Mouse (Mus musculus): ENCODE measurements around the gene Pip4k2c.

Pip4k2c gene

GRCm38 (mm10) chr10:127173148-127174065 lies 38.0 kb downstream of the Pip4k2c start:
- in situ Hi-C loops (cut with MboI, MseI), result loop anchor here (5.0 to 25.0 kb wide), 2 partner anchors 56 to 489 kb away; partner anchors contain the start of genes Nab2 and Nemp1

GRCm38 (mm10) chr10:127171631-127172200 lies 39.7 kb downstream of the Pip4k2c start:
- in situ Hi-C loops (cut with MboI, MseI), result loop anchor here (5.0 to 25.0 kb wide), 2 partner anchors 54 to 491 kb away; partner anchors contain the start of genes Nab2 and Nemp1

- in situ Hi-C loops (cut with MboI, MseI), result loop anchor here (5.0 to 25.0 kb wide), 2 partner anchors 54 to 491 kb away; partner anchors contain the start of genes Nab2 and Nemp1
Observed at GRCm38 (mm10) chr10:127170837-127171272, 40.5 kb downstream of the Pip4k2c start.

GRCm38 (mm10) chr10:127170002-127170401 lies 41.4 kb downstream of the Pip4k2c start:
- in situ Hi-C loops (cut with MboI, MseI), result loop anchor here (5.0 to 25.0 kb wide), 2 partner anchors 53 to 492 kb away; partner anchors contain the start of genes Nab2 and Nemp1

- in situ Hi-C loops (cut with MboI, MseI), result loop anchor here (25.0 kb wide), 1 partner anchor 495 kb away; the partner anchor contains the start of genes Nab2 and Nemp1
Observed at GRCm38 (mm10) chr10:127167614-127168192, 43.7 kb downstream of the Pip4k2c start.

GRCm38 (mm10) chr10:127166771-127167613 lies 44.4 kb downstream of the Pip4k2c start:
- in situ Hi-C loops (cut with MboI, MseI), result loop anchor here (25.0 kb wide), 1 partner anchor 495 kb away; the partner anchor contains the start of genes Nab2 and Nemp1

GRCm38 (mm10) chr10:127166404-127166715 lies 45.0 kb downstream of the Pip4k2c start:
- in situ Hi-C loops (cut with MboI, MseI), result loop anchor here (25.0 kb wide), 1 partner anchor 496 kb away; the partner anchor contains the start of genes Nab2 and Nemp1

- in situ Hi-C loops (cut with MboI, MseI), result loop anchor here (25.0 kb wide), 1 partner anchor 496 kb away; the partner anchor contains the start of genes Nab2 and Nemp1
Observed at GRCm38 (mm10) chr10:127165654-127166403, 45.6 kb downstream of the Pip4k2c start.

GRCm38 (mm10) chr10:127165354-127165653 lies 46.1 kb downstream of the Pip4k2c start:
- in situ Hi-C loops (cut with MboI, MseI), result loop anchor here (25.0 kb wide), 1 partner anchor 497 kb away; the partner anchor contains the start of genes Nab2 and Nemp1

GRCm38 (mm10) chr10:127164631-127165353 lies 46.6 kb downstream of the Pip4k2c start, which contains the start of gene B4galnt1:
TSS of gene B4galnt1 (plus strand) at chr10:127165225.
- in situ Hi-C loops (cut with MboI, MseI), result loop anchor here (25.0 kb wide), 1 partner anchor 498 kb away; the partner anchor contains the start of genes Nab2 and Nemp1

- in situ Hi-C loops (cut with MboI, MseI), result loop anchor here (25.0 kb wide), 1 partner anchor 498 kb away; the partner anchor contains the start of genes Nab2 and Nemp1
Observed at GRCm38 (mm10) chr10:127164190-127164589, 47.2 kb downstream of the Pip4k2c start.

- in situ Hi-C loops (cut with MboI, MseI), result loop anchor here (25.0 kb wide), 1 partner anchor 499 kb away; the partner anchor contains the start of genes Nab2 and Nemp1
Observed at GRCm38 (mm10) chr10:127162771-127163261, 48.6 kb downstream of the Pip4k2c start.

- in situ Hi-C loops (cut with MboI, MseI), result loop anchor here (25.0 kb wide), 1 partner anchor 502 kb away; the partner anchor contains the start of genes Nab2 and Nemp1
Observed at GRCm38 (mm10) chr10:127160728-127161127, 50.7 kb downstream of the Pip4k2c start.

GRCm38 (mm10) chr10:127160081-127160480 lies 51.3 kb downstream of the Pip4k2c start:
- in situ Hi-C loops (cut with MboI, MseI), result loop anchor here (25.0 kb wide), 1 partner anchor 502 kb away; the partner anchor contains the start of genes Nab2 and Nemp1

GRCm38 (mm10) chr10:127158471-127158870 lies 52.9 kb downstream of the Pip4k2c start:
- in situ Hi-C loops (cut with MboI, MseI), result loop anchor here (25.0 kb wide), 1 partner anchor 504 kb away; the partner anchor contains the start of genes Nab2 and Nemp1

GRCm38 (mm10) chr10:127156511-127156910 lies 54.9 kb downstream of the Pip4k2c start:
- in situ Hi-C loops (cut with MboI, MseI), result loop anchor here (25.0 kb wide), 1 partner anchor 506 kb away; the partner anchor contains the start of genes Nab2 and Nemp1

- in situ Hi-C loops (cut with MboI, MseI), result loop anchor here (25.0 kb wide), 1 partner anchor 506 kb away; the partner anchor contains the start of genes Nab2 and Nemp1
Observed at GRCm38 (mm10) chr10:127156089-127156488, 55.3 kb downstream of the Pip4k2c start.

GRCm38 (mm10) chr10:127154652-127155051 lies 56.7 kb downstream of the Pip4k2c start:
- in situ Hi-C loops (cut with MboI, MseI), result loop anchor here (25.0 kb wide), 1 partner anchor 508 kb away; the partner anchor contains the start of genes Nab2 and Nemp1
